Mouse (Mus musculus): ENCODE measurements around the gene Hoxb2. TPM values are rescaled to one million over a fixed set of nuclear protein-coding genes. Genes with fewer than 3 reads are reported as not detected.

The Hoxb2 gene
- 4.0 TPM in 2 replicates for polyA plus RNA-seq (2016; fragmentation: Nextera tagmentation; extraction: Ambion mirVana)

GRCm38 (mm10) chr11:96350341-96350624, at the start of gene Hoxb2:
Gene Hoxb2, plus strand, starts transcription at chr11:96350525.
- Histone ChIP-seq H3K4me3 (no peak within 1 kb of the TSS), H3K4me1 (replicated peaks) (peaks cover 27% of the 10 kb centered on the region), H3K4me2 (peak within 1 kb of the TSS; percentile 72), H3K9ac (no peak within 1 kb of the TSS), H3K9me3 (replicated peaks) (no peaks in the 10 kb centered on the region), H3K27ac (ENCODE audit: poor library complexity, severe bottlenecking) (no peak within 1 kb of the TSS), H3K36me3 (no peaks in the 10 kb centered on the region), H3K27me3 (replicated peaks) (peaks cover 86% of the 10 kb centered on the region)
- whole genome bisulfite sequencing: 27% methylated on average over 2 of the region's 2 CpGs
- no peak for ATAC-seq (ENCODE audit: insufficient number of reproducible peaks, low FRiP score)

GRCm38 (mm10) chr11:96301064-96301431, 49.3 kb upstream of the Hoxb2 start:
- no peaks in the 10 kb centered on the region for H3K9me3 ChIP-seq (replicated peaks)
- peak overlapping the region; percentile 14; the same call in 1 of the 2 replicates for H3K4me2 ChIP-seq
- H3K27me3 ChIP-seq (replicated peaks): peaks cover 99% of the 10 kb centered on the region
- peak overlapping the region; percentile 4; the same call in 1 of the 2 replicates for H3K4me3 ChIP-seq
- WGBS: 7% methylated on average over 10 of the region's 10 CpGs
- ATAC-seq (ENCODE audit: insufficient number of reproducible peaks, low FRiP score): no peak
- H3K9ac ChIP-seq: no peak overlapping the region
- peaks cover 18% of the 10 kb centered on the region for H3K4me1 ChIP-seq (replicated peaks)
- no peak overlapping the region for H3K27ac ChIP-seq (ENCODE audit: poor library complexity, severe bottlenecking)
- no peaks in the 10 kb centered on the region for H3K36me3 ChIP-seq

GRCm38 (mm10) chr11:96301837-96302236, 48.5 kb upstream of the Hoxb2 start:
- Histone ChIP-seq H3K27me3 (replicated peaks) (peaks cover 99% of the 10 kb centered on the region), H3K9ac (no peak overlapping the region), H3K9me3 (replicated peaks) (no peaks in the 10 kb centered on the region), H3K36me3 (no peaks in the 10 kb centered on the region), H3K4me3 (no peak overlapping the region), H3K27ac (ENCODE audit: poor library complexity, severe bottlenecking) (no peak overlapping the region), H3K4me2 (no peak overlapping the region), H3K4me1 (replicated peaks) (peaks cover 18% of the 10 kb centered on the region)
- 2% methylated on average over 15 of the region's 15 CpGs for WGBS
- no peak for ATAC-seq (ENCODE audit: insufficient number of reproducible peaks, low FRiP score)

- Histone ChIP-seq H3K36me3 (no peaks in the 10 kb centered on the region), H3K27ac (ENCODE audit: poor library complexity, severe bottlenecking) (no peak overlapping the region), H3K4me1 (replicated peaks) (peaks cover 18% of the 10 kb centered on the region), H3K27me3 (replicated peaks) (peaks cover 99% of the 10 kb centered on the region), H3K4me2 (no peak overlapping the region), H3K4me3 (no peak overlapping the region), H3K9ac (no peak overlapping the region), H3K9me3 (replicated peaks) (no peaks in the 10 kb centered on the region)
- ATAC-seq (ENCODE audit: insufficient number of reproducible peaks, low FRiP score): no peak
- 8% methylated on average over 23 of the region's 23 CpGs for WGBS
Observed at GRCm38 (mm10) chr11:96302381-96303150, 47.8 kb upstream of the Hoxb2 start.

GRCm38 (mm10) chr11:96303151-96304099, 46.9 kb upstream of the Hoxb2 start, which contains the start of gene Hoxb5:
Gene Hoxb5, plus strand, starts transcription at chr11:96303336.
- no peak for ATAC-seq (ENCODE audit: insufficient number of reproducible peaks, low FRiP score)
- no peak within 1 kb of the TSS; the same call in 1 of the 2 replicates for H3K9ac ChIP-seq
- WGBS: under 1% methylated on average over 69 of the region's 69 CpGs
- H3K4me2 ChIP-seq: peak within 1 kb of the TSS; percentile 57
- H3K4me3 ChIP-seq: peak within 1 kb of the TSS; percentile 25
- peaks cover 18% of the 10 kb centered on the region for H3K4me1 ChIP-seq (replicated peaks)
- no peaks in the 10 kb centered on the region for H3K36me3 ChIP-seq
- H3K27me3 ChIP-seq (replicated peaks): peaks cover 99% of the 10 kb centered on the region
- no peaks in the 10 kb centered on the region for H3K9me3 ChIP-seq (replicated peaks)
- no peak within 1 kb of the TSS for H3K27ac ChIP-seq (ENCODE audit: poor library complexity, severe bottlenecking)

- H3K9me3 ChIP-seq (replicated peaks): no peaks in the 10 kb centered on the region
- H3K4me3 ChIP-seq: no peak overlapping the region; the same call in 1 of the 2 replicates
- no peak for ATAC-seq (ENCODE audit: insufficient number of reproducible peaks, low FRiP score)
- H3K9ac ChIP-seq: no peak overlapping the region
- H3K4me2 ChIP-seq: peak overlapping the region; percentile 5; the same call in 1 of the 2 replicates
- WGBS: under 1% methylated on average over 38 of the region's 38 CpGs
- peaks cover 12% of the 10 kb centered on the region; the same call in 1 of the 2 replicates for H3K4me1 ChIP-seq (replicated peaks)
- no peaks in the 10 kb centered on the region for H3K36me3 ChIP-seq
- H3K27me3 ChIP-seq (replicated peaks): peaks cover 99% of the 10 kb centered on the region
- no peak overlapping the region for H3K27ac ChIP-seq (ENCODE audit: poor library complexity, severe bottlenecking)
Observed at GRCm38 (mm10) chr11:96304381-96305195, 45.7 kb upstream of the Hoxb2 start.

GRCm38 (mm10) chr11:96305505-96306182, 44.7 kb upstream of the Hoxb2 start:
- H3K27me3 ChIP-seq (replicated peaks): peaks cover 99% of the 10 kb centered on the region
- H3K9ac ChIP-seq: no peak overlapping the region
- no peak overlapping the region for H3K27ac ChIP-seq (ENCODE audit: poor library complexity, severe bottlenecking)
- H3K36me3 ChIP-seq: no peaks in the 10 kb centered on the region
- WGBS: 58% methylated on average over 6 of the region's 6 CpGs
- H3K4me1 ChIP-seq (replicated peaks): peaks cover 7% of the 10 kb centered on the region; the same call in 1 of the 2 replicates
- no peak overlapping the region for H3K4me3 ChIP-seq
- no peak for ATAC-seq (ENCODE audit: insufficient number of reproducible peaks, low FRiP score)
- no peak overlapping the region for H3K4me2 ChIP-seq
- no peaks in the 10 kb centered on the region for H3K9me3 ChIP-seq (replicated peaks)

- H3K36me3 ChIP-seq: no peaks in the 10 kb centered on the region
- H3K4me2 ChIP-seq: no peak overlapping the region
- ATAC-seq (ENCODE audit: insufficient number of reproducible peaks, low FRiP score): no peak
- H3K4me1 ChIP-seq (replicated peaks): peaks cover 5% of the 10 kb centered on the region; the same call in 1 of the 2 replicates
- no peak overlapping the region for H3K4me3 ChIP-seq
- peaks cover 99% of the 10 kb centered on the region for H3K27me3 ChIP-seq (replicated peaks)
- 24% methylated on average over 7 of the region's 7 CpGs for WGBS
- H3K9ac ChIP-seq: no peak overlapping the region
- no peak overlapping the region for H3K27ac ChIP-seq (ENCODE audit: poor library complexity, severe bottlenecking)
- no peaks in the 10 kb centered on the region for H3K9me3 ChIP-seq (replicated peaks)
Observed at GRCm38 (mm10) chr11:96306183-96306907, 44.0 kb upstream of the Hoxb2 start.

GRCm38 (mm10) chr11:96306908-96307269, 43.4 kb upstream of the Hoxb2 start:
- no peaks in the 10 kb centered on the region for H3K36me3 ChIP-seq
- no peak for ATAC-seq (ENCODE audit: insufficient number of reproducible peaks, low FRiP score)
- no peak overlapping the region for H3K9ac ChIP-seq
- H3K4me1 ChIP-seq (replicated peaks): peaks cover 5% of the 10 kb centered on the region; the same call in 1 of the 2 replicates
- WGBS: 16% methylated on average over 13 of the region's 13 CpGs
- H3K4me2 ChIP-seq: no peak overlapping the region
- H3K9me3 ChIP-seq (replicated peaks): no peaks in the 10 kb centered on the region
- H3K4me3 ChIP-seq: no peak overlapping the region
- no peak overlapping the region for H3K27ac ChIP-seq (ENCODE audit: poor library complexity, severe bottlenecking)
- peaks cover 99% of the 10 kb centered on the region for H3K27me3 ChIP-seq (replicated peaks)

- Histone ChIP-seq H3K36me3 (no peaks in the 10 kb centered on the region), H3K27me3 (replicated peaks) (peaks cover 99% of the 10 kb centered on the region), H3K4me2 (no peak overlapping the region), H3K4me1 (replicated peaks) (peaks cover 2% of the 10 kb centered on the region; the same call in 1 of the 2 replicates), H3K9me3 (replicated peaks) (no peaks in the 10 kb centered on the region), H3K27ac (ENCODE audit: poor library complexity, severe bottlenecking) (no peak overlapping the region), H3K9ac (no peak overlapping the region), H3K4me3 (no peak overlapping the region)
- ATAC-seq (ENCODE audit: insufficient number of reproducible peaks, low FRiP score): no peak
- 25% methylated on average over 4 of the region's 4 CpGs for WGBS
Observed at GRCm38 (mm10) chr11:96308763-96309162, 41.6 kb upstream of the Hoxb2 start.

Measured in heart, embryonic 12.5 days (tissue).